ENCODE assay signal across 12 mouse cellular contexts in genomic region chr2:80013060-80013459, GRCm38 (mm10).
A peak's percentile ranks its signal among the peaks of the same experiment; 100 is the strongest.
DNase-seq lines count a peak whose midpoint lies in the region; ATAC-seq lines count a peak whose summit lies in the region.
"Had no signal": no experiment of that assay in that cellular context is flagged by ENCODE, and none has a peak within 500 bp of the region (broad histone marks: within the 10 kb centered on the region; RNA-seq: fewer than 3 reads in every experiment).

No protein-coding gene starts in this region.

- ATAC-seq in forebrain, embryonic 15.5 days (replicated peaks) = peak; percentile 74
- no peak for ATAC-seq in forebrain, embryonic 12.5 days (ENCODE audit: low FRiP score)

- H3K36me3 ChIP-seq in forebrain, embryonic 15.5 days = no peaks in the 10 kb centered on the region
- H3K36me3 ChIP-seq in forebrain, embryonic 12.5 days (replicated peaks) = no peaks in the 10 kb centered on the region

- 45% methylated on average over 4 of the region's 4 CpGs for WGBS in forebrain, embryonic 15.5 days
- WGBS in forebrain, embryonic 12.5 days = 84% methylated on average over 4 of the region's 4 CpGs

- peak; percentile 3 for DNase-seq in left cerebral cortex, postnatal 4 days
- DNase-seq in left cerebral cortex, adult 11 months (ENCODE audit: low spot score) = no peak
- DNase-seq in heart, postnatal 36 days = peak; percentile 9 to 27
- peak; percentile 67 for DNase-seq in lung, postnatal 10 days
- DNase-seq in thymus, postnatal 4 days = no peak
- no peak for DNase-seq in testis, postnatal 14 days (ENCODE audit: low spot score)
- DNase-seq: adrenal gland, postnatal 25 days; embryo, embryonic 11 days; liver had no signal

- H3K4me3 ChIP-seq in forebrain, embryonic 15.5 days = no peak overlapping the region
- no peak overlapping the region for H3K4me3 ChIP-seq in forebrain, embryonic 12.5 days (replicated peaks)
- H3K4me3 ChIP-seq: myocyte had no signal

- no peak overlapping the region for H3K9ac ChIP-seq in forebrain, embryonic 15.5 days (replicated peaks)
- no peak overlapping the region for H3K9ac ChIP-seq in forebrain, embryonic 12.5 days

- intact Hi-C loops in left cerebral cortex, postnatal 4 days (cut with DNase I) = no loop called here
- intact Hi-C loops in heart, postnatal 36 days (cut with DNase I) = no loop called here

- no peak overlapping the region for H3K27ac ChIP-seq in forebrain, embryonic 15.5 days (replicated peaks)
- no peak overlapping the region for H3K27ac ChIP-seq in forebrain, embryonic 12.5 days

- H3K27me3 ChIP-seq in forebrain, embryonic 15.5 days = no peaks in the 10 kb centered on the region
- H3K27me3 ChIP-seq in forebrain, embryonic 12.5 days = no peaks in the 10 kb centered on the region

- H3K4me1 ChIP-seq in forebrain, embryonic 15.5 days = peaks cover 7% of the 10 kb centered on the region; the same call in 1 of the 2 replicates
- H3K4me1 ChIP-seq in forebrain, embryonic 12.5 days = no peaks in the 10 kb centered on the region

- no peak overlapping the region for H3K4me2 ChIP-seq in forebrain, embryonic 15.5 days (replicated peaks)
- H3K4me2 ChIP-seq in forebrain, embryonic 12.5 days = no peak overlapping the region

- H3K9me3 ChIP-seq in forebrain, embryonic 15.5 days = no peaks in the 10 kb centered on the region
- H3K9me3 ChIP-seq in forebrain, embryonic 12.5 days = no peaks in the 10 kb centered on the region

Comparison
In these comparisons a context has a peak if more than half of its experiments do, and no peak if none do; other contexts are left out.
1. DNase-seq: peak in left cerebral cortex, postnatal 4 days (single experiment), heart, postnatal 36 days (2 of 2) and lung, postnatal 10 days (single experiment); none in left cerebral cortex, adult 11 months (single experiment), thymus, postnatal 4 days (single experiment) and testis, postnatal 14 days (single experiment).